Mouse (Mus musculus) lung, postnatal 0 days (tissue): ENCODE data around the gene Ndufb8.

Experiments
- CTCF ChIP-seq: IDR thresholded peaks from 2 replicates; pipeline ENCODE4 v1.5.1; 2016; ENCODE audit warnings: antibody characterized with exemption, mild to moderate bottlenecking
- EP300 ChIP-seq: IDR thresholded peaks from 2 replicates; pipeline ENCODE4 v1.6.1; 2016; ENCODE audit warnings: antibody characterized with exemption, mild to moderate bottlenecking, control low read depth

DNA sequence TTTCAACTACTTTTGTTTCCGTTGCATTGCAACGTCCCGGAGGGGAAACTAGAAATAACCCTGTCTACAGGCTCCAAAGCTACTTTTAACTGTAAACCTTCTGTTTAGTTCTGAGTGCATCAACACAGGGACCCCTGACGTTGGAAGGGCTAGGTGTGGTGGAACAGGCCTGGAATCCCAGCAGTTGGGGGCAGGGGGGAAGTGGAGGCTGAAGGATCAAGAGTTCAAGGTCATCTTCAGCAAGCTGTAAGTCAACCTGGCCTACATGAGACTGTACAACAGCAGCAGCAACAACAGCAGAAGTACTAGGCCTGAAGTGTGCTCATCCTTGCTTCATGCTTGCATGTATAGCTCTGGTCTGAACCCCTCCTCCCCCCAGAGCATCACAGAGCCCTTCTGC is 32.8 kb upstream of the Ndufb8 start:
- TF ChIP-seq CTCF (no peak), EP300 (no peak)
